Mouse (Mus musculus) mature B cell (primary cell): ENCODE results near the gene Nps.
"Not testable (repeated sequence)": the region's sequence is repeated elsewhere in the genome, so short reads cannot be mapped to it uniquely, and the experiment has no call there.

Source experiments
- in situ Hi-C: fragments of 300-500 bp; cut with MboI; formaldehyde crosslinking; loops from 2 replicates; pipeline ENCODE4 v1.14.3; 2019

The Nps gene

GRCm38 (mm10) chr7:135258053-135258753 is at the start of gene Nps:
Nps (plus strand) TSS chr7:135258703.
- in situ Hi-C loops, result not testable (repeated sequence)

DNA sequence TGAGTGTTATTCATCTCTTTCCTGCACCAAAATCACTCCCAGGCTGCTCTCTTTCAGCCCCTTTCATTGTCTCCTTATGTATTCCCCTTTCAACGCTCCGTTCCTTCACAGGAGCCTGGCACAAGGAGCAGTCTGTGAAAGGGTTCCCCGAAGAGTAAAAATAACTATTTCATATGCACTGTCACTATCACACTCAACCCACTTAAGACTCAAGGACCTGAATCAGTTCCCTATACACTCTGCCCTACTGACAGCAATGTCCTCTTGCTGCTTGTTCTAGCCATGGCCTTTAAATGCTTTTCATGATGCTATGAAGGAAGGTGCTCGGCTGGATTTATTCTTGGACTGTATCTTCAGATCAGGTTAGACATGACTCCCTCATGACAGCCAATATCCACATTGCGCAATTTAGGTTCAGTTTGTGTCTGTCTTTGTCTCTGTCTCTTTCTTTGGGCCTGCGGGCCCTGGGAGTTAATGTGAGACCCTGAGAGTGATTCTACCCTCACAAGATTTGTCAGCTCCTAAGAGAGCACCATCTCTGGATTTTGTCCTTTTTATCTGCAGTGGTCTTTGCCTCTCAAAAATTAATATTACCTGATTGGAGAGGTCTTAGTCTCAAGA is 49.4 kb upstream of the Nps start:
- in situ Hi-C loops, result no loop called here

GRCm38 (mm10) chr7:135210296-135210695 is 48.2 kb upstream of the Nps start:
- in situ Hi-C loops, result no loop called here

- in situ Hi-C loops, result no loop called here
Observed at GRCm38 (mm10) chr7:135210831-135211230, 47.7 kb upstream of the Nps start.

DNA sequence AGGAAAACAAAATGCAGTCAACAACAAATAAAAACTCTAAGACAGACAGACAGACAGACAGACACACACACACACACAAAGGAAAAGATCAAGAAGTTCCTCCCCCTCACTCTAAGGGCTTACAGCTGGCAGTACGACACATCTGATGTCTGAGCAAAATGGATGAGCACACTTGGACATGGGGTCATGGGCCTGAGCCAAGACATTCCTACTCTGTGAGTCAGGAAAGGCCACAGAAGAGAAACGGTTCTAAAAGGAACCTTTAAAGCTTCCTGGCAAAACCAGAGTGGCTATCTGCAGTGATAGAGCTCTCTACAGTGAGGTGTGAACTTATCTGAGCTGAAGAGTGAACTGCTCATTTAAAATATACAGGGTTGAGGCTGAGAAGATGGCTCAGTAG is 46.0 kb upstream of the Nps start:
- in situ Hi-C loops, result no loop called here

- in situ Hi-C loops, result no loop called here
Observed at GRCm38 (mm10) chr7:135221475-135221874, 37.0 kb upstream of the Nps start.

GRCm38 (mm10) chr7:135226021-135226420 is 32.5 kb upstream of the Nps start:
- in situ Hi-C loops, result no loop called here

GRCm38 (mm10) chr7:135237152-135237551 is 21.4 kb upstream of the Nps start:
- in situ Hi-C loops, result no loop called here

DNA sequence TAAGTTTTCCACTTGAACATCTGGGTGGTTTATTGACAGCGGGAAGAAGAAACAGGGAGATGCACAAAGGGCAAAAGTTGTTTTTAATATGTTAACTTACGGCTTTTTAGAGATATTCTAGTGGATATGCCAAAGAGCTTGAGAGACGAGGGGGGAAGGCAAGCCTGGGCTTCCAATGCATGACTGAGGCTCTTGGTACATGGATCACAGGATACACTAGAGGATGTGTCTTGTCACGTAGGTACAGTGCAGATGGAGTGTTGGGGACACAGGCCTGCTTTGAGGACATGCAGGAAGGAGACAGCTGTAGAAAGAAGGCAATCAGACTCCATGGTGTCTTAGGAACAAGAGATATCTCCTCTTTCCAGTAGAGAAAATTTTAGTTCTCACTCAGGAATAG is 19.1 kb upstream of the Nps start:
- in situ Hi-C loops, result no loop called here

GRCm38 (mm10) chr7:135240006-135240405 is 18.5 kb upstream of the Nps start:
- in situ Hi-C loops, result no loop called here

- in situ Hi-C loops, result no loop called here
Observed at GRCm38 (mm10) chr7:135240636-135241035, 17.9 kb upstream of the Nps start.

- in situ Hi-C loops, result no loop called here
Observed at GRCm38 (mm10) chr7:135244171-135244880, 14.2 kb upstream of the Nps start.

DNA sequence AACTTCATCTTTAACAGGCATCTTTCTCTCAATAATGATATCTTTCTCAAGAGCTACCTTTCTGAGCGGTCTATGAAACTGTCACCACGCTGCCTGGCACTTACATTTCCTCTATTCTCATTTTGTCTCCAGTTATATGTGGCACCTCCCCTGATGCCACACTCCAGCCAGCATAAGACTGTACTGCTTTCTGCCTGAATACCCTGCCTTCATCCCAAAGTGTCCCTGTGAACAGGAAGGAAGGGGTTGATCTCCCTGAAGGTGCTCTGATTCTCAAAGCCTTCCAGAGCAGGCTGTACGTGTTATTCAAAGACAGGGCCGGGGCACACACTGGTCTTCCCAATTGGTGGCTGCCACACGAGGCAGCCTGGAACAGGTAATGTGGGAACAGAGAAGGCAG is 12.1 kb upstream of the Nps start:
- in situ Hi-C loops, result no loop called here

GRCm38 (mm10) chr7:135253249-135253648 is 5.3 kb upstream of the Nps start:
- in situ Hi-C loops, result no loop called here

- in situ Hi-C loops, result no loop called here
Observed at GRCm38 (mm10) chr7:135254423-135254822, 4.1 kb upstream of the Nps start.

DNA sequence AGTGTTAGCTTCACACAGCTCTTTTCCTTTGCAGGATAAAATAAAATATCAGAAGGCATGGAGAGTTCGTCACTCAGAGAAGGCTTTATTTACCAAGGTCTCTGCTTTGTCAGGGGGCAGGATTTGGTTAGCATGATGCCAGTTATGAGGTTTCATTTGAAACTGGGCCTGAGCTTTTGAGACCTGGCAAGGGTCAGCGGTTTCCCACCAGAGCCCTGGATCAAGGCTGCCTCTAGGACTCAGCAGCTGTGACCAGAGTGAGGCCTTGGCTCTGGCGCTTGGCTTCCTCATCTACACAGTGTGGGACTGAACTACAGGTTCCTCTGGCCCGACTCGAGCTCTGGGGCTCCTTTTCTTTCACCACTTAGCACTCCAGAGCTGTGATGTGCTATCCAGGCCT is 12.5 kb downstream of the Nps start:
- in situ Hi-C loops, result no loop called here

- in situ Hi-C loops, result no loop called here
Observed at GRCm38 (mm10) chr7:135283212-135283611, 24.7 kb downstream of the Nps start.

- in situ Hi-C loops, result no loop called here
Observed at GRCm38 (mm10) chr7:135289976-135290375, 31.5 kb downstream of the Nps start.

DNA sequence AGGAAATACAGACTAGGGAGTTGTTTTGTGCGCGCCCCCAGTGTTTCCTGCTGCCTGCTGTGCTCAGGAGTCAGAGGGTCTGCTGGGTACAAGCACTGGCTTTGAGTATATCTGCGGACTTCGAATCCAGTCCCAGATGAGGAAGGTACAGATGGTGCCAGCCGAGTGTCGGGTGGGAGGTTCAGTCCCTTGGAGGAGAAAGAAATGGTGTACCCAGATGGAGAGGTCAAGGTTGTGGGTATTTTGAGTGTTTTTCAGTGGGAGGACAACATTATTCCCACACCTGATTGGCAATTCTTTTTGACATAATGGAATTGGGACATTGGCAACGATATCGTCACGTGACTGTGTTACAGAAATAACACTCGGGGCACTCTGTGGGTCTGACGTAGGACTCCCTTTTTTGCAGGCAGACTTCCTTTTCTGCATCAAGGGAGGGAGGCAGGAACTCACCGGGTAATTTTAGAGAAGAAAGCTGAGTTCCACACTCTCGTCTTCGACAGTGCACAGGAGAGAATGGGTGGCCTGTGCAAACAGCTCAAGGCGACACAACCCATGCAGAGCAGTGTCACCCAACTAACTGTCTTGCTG is 33.2 kb downstream of the Nps start:
- in situ Hi-C loops, result no loop called here

- in situ Hi-C loops, result no loop called here
Observed at GRCm38 (mm10) chr7:135294498-135294897, 36.0 kb downstream of the Nps start.

DNA sequence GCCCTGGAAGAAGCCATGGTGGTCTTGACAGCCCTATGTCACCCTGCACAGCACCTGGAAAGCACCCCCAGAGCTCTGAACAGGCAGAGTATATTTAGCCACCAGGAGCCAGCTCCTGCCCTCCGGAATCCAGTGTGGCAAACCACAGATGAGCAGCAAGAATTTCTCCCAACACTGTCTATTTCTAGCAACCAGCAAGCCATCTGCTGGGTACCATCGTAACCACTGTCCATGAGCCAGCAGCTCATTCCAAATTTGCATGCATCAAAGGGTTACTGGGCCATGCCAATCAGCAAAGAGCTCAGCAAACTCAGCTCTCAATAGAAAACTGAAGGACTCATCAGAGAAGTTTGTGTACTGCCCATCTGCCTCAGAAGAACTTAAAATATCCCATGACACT is 46.0 kb downstream of the Nps start:
- in situ Hi-C loops, result no loop called here
